Mouse (Mus musculus): Measurements from ENCODE around the gene Cfap206. TPM values are rescaled to one million over a fixed set of nuclear protein-coding genes. Genes with fewer than 3 reads are reported as not detected.

The Cfap206 gene
- polyA plus RNA-seq, 1 experiment, result not detected

GRCm38 (mm10) chr4:34653179-34653578, 76.8 kb downstream of the Cfap206 start:
- Histone ChIP-seq H3K27me3 (ENCODE audit: control insufficient read depth, insufficient read depth, low read length) (no peaks in the 10 kb centered on the region), H3K4me1 (ENCODE audit: control insufficient read depth, insufficient read depth, insufficient read length, low read length) (no peaks in the 10 kb centered on the region), H3K4me3 (ENCODE audit: low read depth, low read length) (no peak overlapping the region), H3K27ac (ENCODE audit: insufficient read depth, low read depth, low read length) (no peak overlapping the region), H3K36me3 (ENCODE audit: control insufficient read depth, insufficient read depth, low read length) (peaks cover 55% of the 10 kb centered on the region)
- TF ChIP-seq CTCF (IDR thresholded peaks at IDR 0.05; ENCODE audit: extremely low read depth, insufficient read length, insufficient replicate concordance, low read depth, low read length) (no peak), POLR2A (IDR thresholded peaks at IDR 0.05; ENCODE audit: low read depth, low read length) (no peak)
- 90% methylated on average over 7 of the region's 7 CpGs for WGBS

DNA sequence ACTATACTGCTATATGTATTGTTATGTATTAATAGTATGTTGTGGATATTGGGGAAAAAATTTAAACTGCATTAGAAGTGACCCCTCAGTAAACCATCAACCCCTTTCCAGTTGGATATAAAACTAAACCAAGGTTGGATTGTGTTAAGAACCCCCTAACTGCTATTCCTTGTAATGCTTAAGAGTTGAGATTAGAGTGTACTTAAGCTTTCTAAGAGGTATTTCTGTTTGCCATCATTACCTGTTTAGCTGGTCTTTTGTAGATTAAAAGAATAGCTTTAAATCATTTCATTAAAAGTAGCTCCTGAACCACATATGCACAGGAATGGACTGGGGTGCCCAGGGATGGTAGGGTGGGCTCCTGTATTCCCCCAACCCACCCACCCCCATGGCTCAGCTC, 85.2 kb downstream of the Cfap206 start:
- Histone ChIP-seq H3K4me3 (ENCODE audit: low read depth, low read length) (no peak overlapping the region), H3K4me1 (ENCODE audit: control insufficient read depth, insufficient read depth, insufficient read length, low read length) (no peaks in the 10 kb centered on the region), H3K27me3 (ENCODE audit: control insufficient read depth, insufficient read depth, low read length) (no peaks in the 10 kb centered on the region), H3K27ac (ENCODE audit: insufficient read depth, low read depth, low read length) (no peak overlapping the region), H3K36me3 (ENCODE audit: control insufficient read depth, insufficient read depth, low read length) (peaks cover 56% of the 10 kb centered on the region)
- TF ChIP-seq POLR2A (IDR thresholded peaks at IDR 0.05; ENCODE audit: low read depth, low read length) (no peak), CTCF (IDR thresholded peaks at IDR 0.05; ENCODE audit: extremely low read depth, insufficient read length, insufficient replicate concordance, low read depth, low read length) (no peak)

- Histone ChIP-seq H3K36me3 (ENCODE audit: control insufficient read depth, insufficient read depth, low read length) (peaks cover 37% of the 10 kb centered on the region), H3K27ac (ENCODE audit: insufficient read depth, low read depth, low read length) (no peak overlapping the region), H3K4me1 (ENCODE audit: control insufficient read depth, insufficient read depth, insufficient read length, low read length) (no peaks in the 10 kb centered on the region), H3K27me3 (ENCODE audit: control insufficient read depth, insufficient read depth, low read length) (no peaks in the 10 kb centered on the region), H3K4me3 (ENCODE audit: low read depth, low read length) (no peak overlapping the region)
- over 99% methylated on average over 3 of the region's 3 CpGs for WGBS
- TF ChIP-seq POLR2A (IDR thresholded peaks at IDR 0.05; ENCODE audit: low read depth, low read length) (no peak), CTCF (IDR thresholded peaks at IDR 0.05; ENCODE audit: extremely low read depth, insufficient read length, insufficient replicate concordance, low read depth, low read length) (no peak)
Measured at GRCm38 (mm10) chr4:34640731-34641130, 89.3 kb downstream of the Cfap206 start.

GRCm38 (mm10) chr4:34639745-34640364, 90.2 kb downstream of the Cfap206 start:
- TF ChIP-seq CTCF (IDR thresholded peaks at IDR 0.05; ENCODE audit: extremely low read depth, insufficient read length, insufficient replicate concordance, low read depth, low read length) (no peak), POLR2A (IDR thresholded peaks at IDR 0.05; ENCODE audit: low read depth, low read length) (no peak)
- WGBS, result 92% methylated on average over 5 of the region's 5 CpGs

More at GRCm38 (mm10) chr4:34639745-34640364, 90.2 kb downstream of the Cfap206 start:
- Histone ChIP-seq H3K36me3 (ENCODE audit: control insufficient read depth, insufficient read depth, low read length) (peaks cover 33% of the 10 kb centered on the region), H3K27ac (ENCODE audit: insufficient read depth, low read depth, low read length) (no peak overlapping the region), H3K27me3 (ENCODE audit: control insufficient read depth, insufficient read depth, low read length) (no peaks in the 10 kb centered on the region), H3K4me1 (ENCODE audit: control insufficient read depth, insufficient read depth, insufficient read length, low read length) (no peaks in the 10 kb centered on the region), H3K4me3 (ENCODE audit: low read depth, low read length) (no peak overlapping the region)

Other genes starting within 250 kb of the Cfap206 start
- gene Akirin2, start 179.3 kb downstream of the Cfap206 start, polyA plus RNA-seq (2012; rRNA removed), result 6.7 and 19.5 TPM in 2 replicates
- gene Orc3, start 115.3 kb downstream of the Cfap206 start, polyA plus RNA-seq (2012; rRNA removed), result 1.9 and 3.4 TPM in 2 replicates
- 3.0 and 5.6 TPM in 2 replicates for gene Rars2, start 115.2 kb downstream of the Cfap206 start, polyA plus RNA-seq (2012; rRNA removed)
- gene Slc35a1, start 42.8 kb downstream of the Cfap206 start, polyA plus RNA-seq (2012; rRNA removed), result 5.4 and 5.5 TPM in 2 replicates
- gene Gm136, start 26.1 kb upstream of the Cfap206 start, polyA plus RNA-seq (2012; rRNA removed), result not detected in 2 replicates
- 0.41 and 0.66 TPM in 2 replicates for gene Smim8, start 48.2 kb upstream of the Cfap206 start, polyA plus RNA-seq (2012; rRNA removed)
- 0.30 and 0.94 TPM in 2 replicates for gene Zfp292, start 152.8 kb upstream of the Cfap206 start, polyA plus RNA-seq (2012; rRNA removed)
- gene Cga, start 163.6 kb upstream of the Cfap206 start, polyA plus RNA-seq (2012; rRNA removed), result 0.17 TPM in 1 of 2 replicates, not detected in the other